Mouse (Mus musculus) hindbrain, embryonic 12.5 days (tissue): Measurements from ENCODE around the gene Ovol3. TPM values are rescaled to one million over a fixed set of nuclear protein-coding genes. Genes with fewer than 3 reads are reported as not detected.

ENCODE experiments used
- ATAC-seq: fragments of 200-750 bp; cut with Nextera tagmentation; 2 replicates; pipeline ENCODE4 v1.8.0; 2017; ENCODE audit warnings: moderate TSS enrichment; ENCODE audit not compliant: low FRiP score
- H3K27ac ChIP-seq: fragments of 300-500 bp; sonication (generic); 2 replicates; pipeline ENCODE4 v1.5.1; 2016; ENCODE audit warnings: mild to moderate bottlenecking
- H3K27me3 ChIP-seq: fragments of 300-500 bp; sonication (generic); 2 replicates; pipeline ENCODE4 v1.6.1; 2016; ENCODE audit warnings: mild to moderate bottlenecking
- H3K36me3 ChIP-seq: fragments of 300-500 bp; sonication (generic); 2 replicates; pipeline ENCODE4 v1.6.1; 2016; ENCODE audit warnings: mild to moderate bottlenecking
- H3K4me1 ChIP-seq: fragments of 300-500 bp; sonication (generic); 2 replicates; pipeline ENCODE4 v1.6.1; 2016
- H3K4me2 ChIP-seq: fragments of 300-500 bp; sonication (generic); replicated peaks from 2 replicates; pipeline ENCODE4 v1.6.1; 2016; ENCODE audit warnings: mild to moderate bottlenecking
- H3K4me3 ChIP-seq: fragments of 300-500 bp; sonication (generic); 2 replicates; pipeline ENCODE4 v1.5.1; 2016; ENCODE audit warnings: mild to moderate bottlenecking
- H3K9ac ChIP-seq: fragments of 300-500 bp; sonication (generic); 2 replicates; pipeline ENCODE4 v1.6.1; 2016; ENCODE audit warnings: mild to moderate bottlenecking, moderate library complexity
- H3K9me3 ChIP-seq: fragments of 300-500 bp; sonication (generic); replicated peaks from 2 replicates; pipeline ENCODE4 v1.6.1; 2016; ENCODE audit warnings: mild to moderate bottlenecking
- WGBS: fragments of 180-500 bp; shearing (Covaris S2); methylation state at CpG from one replicate; pipeline ENCODE4 v1.1.7; 2016; 5-methylcytosine and 5-hydroxymethylcytosine counted together
- polyA plus RNA-seq: library from polyadenylated mRNA; unstranded; fragments of >200 nt; fragmentation: Nextera tagmentation; extraction: Ambion mirVana; gene quantifications from 2 replicates; pipeline ENCODE4 v1.2.1, GENCODE M21; 2016

Ovol3 gene
- polyA plus RNA-seq, 1 experiment from 2014 or later, result not detected

GRCm38 (mm10) chr7:30199498-30200139, 35.9 kb downstream of the Ovol3 start:
- Histone ChIP-seq H3K27me3 (no peaks in the 10 kb centered on the region), H3K4me3 (no peak overlapping the region), H3K36me3 (no peaks in the 10 kb centered on the region), H3K27ac (no peak overlapping the region), H3K4me2 (no peak overlapping the region), H3K9me3 (no peaks in the 10 kb centered on the region), H3K4me1 (peaks cover 8% of the 10 kb centered on the region), H3K9ac (no peak overlapping the region)
- WGBS, result 77% methylated on average over 18 of the region's 18 CpGs
- no peak for ATAC-seq

DNA sequence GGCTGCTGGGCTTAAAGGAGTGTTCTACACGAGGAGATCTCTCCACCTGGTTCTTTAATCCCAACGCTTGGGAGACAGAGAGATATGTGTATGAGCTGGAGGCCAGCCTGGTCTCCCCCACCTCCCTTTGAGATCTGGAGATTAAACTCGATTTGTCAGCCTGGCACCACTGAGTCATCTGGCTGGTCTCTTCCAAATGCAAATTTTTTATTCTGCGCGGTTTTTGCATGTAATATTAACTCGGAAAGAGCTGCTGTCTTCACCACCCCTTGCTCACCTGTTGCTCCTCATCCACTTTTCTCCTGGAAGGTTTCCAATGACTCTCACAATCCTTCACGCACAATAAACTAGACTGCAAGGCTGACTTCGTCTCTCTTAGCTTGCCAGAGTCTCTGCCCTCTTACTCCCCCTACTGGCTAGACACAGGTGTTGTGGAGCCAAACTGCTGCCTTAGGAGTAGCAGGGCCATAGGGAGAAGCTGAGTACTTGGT, 37.0 kb downstream of the Ovol3 start, which contains the start of gene Capns1:
Gene Capns1, minus strand, starts transcription at position 331 of the 491 bp plus-strand sequence.
- Histone ChIP-seq H3K27me3 (no peaks in the 10 kb centered on the region), H3K9ac (no peak within 1 kb of the TSS), H3K27ac (peak within 1 kb of the TSS; percentile 40; the same call in 1 of the 2 replicates), H3K36me3 (no peaks in the 10 kb centered on the region), H3K4me1 (peaks cover 6% of the 10 kb centered on the region), H3K9me3 (no peaks in the 10 kb centered on the region), H3K4me3 (0 out of 2 replicates have a peak within 1 kb of the TSS, but pooled peaks have one; percentile 4), H3K4me2 (peak within 1 kb of the TSS; percentile 30)
- WGBS, result 11% methylated on average over 8 of the region's 8 CpGs
- ATAC-seq, result no peak

DNA sequence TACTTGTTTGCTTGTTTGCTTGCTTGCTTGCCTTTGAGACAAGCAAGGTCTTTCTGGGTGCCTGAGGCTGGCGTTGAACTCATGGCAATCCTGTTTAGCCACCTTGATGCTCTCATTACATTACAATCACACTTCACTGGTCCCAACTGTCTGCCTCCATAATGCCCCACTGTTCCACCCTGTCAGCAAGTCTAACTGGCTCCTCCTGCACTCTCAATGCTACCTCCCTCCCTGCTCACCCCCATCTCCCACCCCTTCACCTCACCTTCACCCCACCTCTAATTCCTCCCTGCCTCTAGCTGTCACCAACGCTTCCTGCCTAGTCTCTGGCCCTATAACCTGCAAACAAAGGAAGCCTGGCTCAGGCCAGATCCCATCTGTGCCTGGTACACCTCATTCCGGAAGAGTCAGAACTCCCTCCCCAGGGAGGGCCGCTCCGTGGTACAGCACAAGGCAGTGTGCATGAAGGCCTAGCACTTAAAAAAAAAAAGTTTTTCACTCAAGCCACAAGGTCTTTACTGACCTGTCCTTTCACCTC, 37.9 kb downstream of the Ovol3 start:
- Histone ChIP-seq H3K27me3 (no peaks in the 10 kb centered on the region), H3K4me3 (no peak overlapping the region), H3K9me3 (no peaks in the 10 kb centered on the region), H3K36me3 (no peaks in the 10 kb centered on the region), H3K4me2 (no peak overlapping the region), H3K27ac (no peak overlapping the region), H3K4me1 (peaks cover 15% of the 10 kb centered on the region), H3K9ac (no peak overlapping the region)
- WGBS, result 64% methylated on average over 5 of the region's 5 CpGs
- ATAC-seq, result no peak

- Histone ChIP-seq H3K4me2 (no peak overlapping the region), H3K9me3 (no peaks in the 10 kb centered on the region), H3K27ac (no peak overlapping the region), H3K4me3 (no peak overlapping the region), H3K9ac (no peak overlapping the region), H3K4me1 (peaks cover 13% of the 10 kb centered on the region), H3K36me3 (peaks cover 12% of the 10 kb centered on the region), H3K27me3 (no peaks in the 10 kb centered on the region)
- WGBS, result 83% methylated on average over 4 of the region's 6 CpGs
- no peak for ATAC-seq
Measured at GRCm38 (mm10) chr7:30196171-30196570, 39.4 kb downstream of the Ovol3 start.

DNA sequence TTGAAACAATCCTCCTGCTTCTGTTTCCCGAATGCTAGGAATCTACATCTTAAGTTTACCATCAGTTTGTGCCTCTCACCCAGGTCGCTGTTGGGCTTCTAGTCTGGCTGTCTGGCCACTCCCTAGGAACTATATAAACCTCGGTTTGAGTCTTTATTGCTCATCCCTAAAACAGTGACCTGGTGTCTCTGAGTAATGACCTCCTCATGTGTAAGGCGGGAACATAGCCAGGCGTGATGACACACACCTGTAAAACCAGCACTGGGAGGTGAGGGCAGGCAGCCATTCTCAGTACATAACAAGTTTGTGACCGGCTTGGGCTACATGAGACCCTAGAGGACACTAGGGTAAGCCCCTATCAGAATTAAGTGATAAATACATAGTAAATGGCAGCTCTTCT, 40.1 kb downstream of the Ovol3 start:
- H3K36me3 ChIP-seq, result peaks cover 19% of the 10 kb centered on the region
- no peak overlapping the region for H3K9ac ChIP-seq
- peaks cover 13% of the 10 kb centered on the region for H3K4me1 ChIP-seq
- ATAC-seq, result no peak
- H3K4me2 ChIP-seq, result peak overlapping the region; percentile 67
- no peak overlapping the region for H3K4me3 ChIP-seq
- H3K27me3 ChIP-seq, result no peaks in the 10 kb centered on the region
- no peaks in the 10 kb centered on the region for H3K9me3 ChIP-seq
- H3K27ac ChIP-seq, result no peak overlapping the region
- WGBS, result 71% methylated on average over 6 of the region's 6 CpGs

DNA sequence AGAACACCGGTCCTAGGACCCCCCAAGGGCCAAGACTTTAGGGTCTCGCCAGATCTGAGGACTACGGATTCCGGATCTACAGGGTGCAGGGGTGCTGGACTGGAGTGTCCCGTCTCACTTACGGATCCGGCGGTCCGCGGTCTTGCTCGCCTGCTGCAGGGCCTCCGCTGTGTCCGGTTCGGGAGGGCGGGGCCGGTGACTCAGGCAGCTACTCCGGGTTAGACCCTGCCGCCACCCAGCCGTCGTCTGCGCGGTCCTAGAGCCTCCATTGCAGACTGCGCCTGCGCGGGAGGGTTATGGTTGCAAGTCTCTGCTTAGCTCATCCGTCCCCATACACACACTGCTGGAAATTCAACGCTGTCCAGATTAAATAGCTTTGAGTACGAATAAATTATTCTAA, 40.6 kb downstream of the Ovol3 start:
- peak overlapping the region; percentile 56 for H3K27ac ChIP-seq

GRCm38 (mm10) chr7:30194101-30194831, 41.3 kb downstream of the Ovol3 start:
- Histone ChIP-seq H3K27me3 (no peaks in the 10 kb centered on the region), H3K4me3 (peak overlapping the region; percentile 53), H3K36me3 (peaks cover 26% of the 10 kb centered on the region), H3K4me2 (peak overlapping the region; percentile 67), H3K9ac (peak overlapping the region; percentile 70), H3K27ac (peak overlapping the region; percentile 56), H3K9me3 (no peaks in the 10 kb centered on the region), H3K4me1 (peaks cover 13% of the 10 kb centered on the region)
- ATAC-seq, result peak; percentile 36
- WGBS, result under 1% methylated on average over 26 of the region's 26 CpGs

More for the DNA sequence above, 40.6 kb downstream of the Ovol3 start:
- Histone ChIP-seq H3K4me2 (peak overlapping the region; percentile 67), H3K4me1 (peaks cover 13% of the 10 kb centered on the region), H3K9me3 (no peaks in the 10 kb centered on the region), H3K4me3 (peak overlapping the region; percentile 53), H3K9ac (peak overlapping the region; percentile 70), H3K27me3 (no peaks in the 10 kb centered on the region), H3K36me3 (peaks cover 24% of the 10 kb centered on the region)
- WGBS, result 1% methylated on average over 28 of the region's 28 CpGs
- peak; percentile 90 for ATAC-seq

DNA sequence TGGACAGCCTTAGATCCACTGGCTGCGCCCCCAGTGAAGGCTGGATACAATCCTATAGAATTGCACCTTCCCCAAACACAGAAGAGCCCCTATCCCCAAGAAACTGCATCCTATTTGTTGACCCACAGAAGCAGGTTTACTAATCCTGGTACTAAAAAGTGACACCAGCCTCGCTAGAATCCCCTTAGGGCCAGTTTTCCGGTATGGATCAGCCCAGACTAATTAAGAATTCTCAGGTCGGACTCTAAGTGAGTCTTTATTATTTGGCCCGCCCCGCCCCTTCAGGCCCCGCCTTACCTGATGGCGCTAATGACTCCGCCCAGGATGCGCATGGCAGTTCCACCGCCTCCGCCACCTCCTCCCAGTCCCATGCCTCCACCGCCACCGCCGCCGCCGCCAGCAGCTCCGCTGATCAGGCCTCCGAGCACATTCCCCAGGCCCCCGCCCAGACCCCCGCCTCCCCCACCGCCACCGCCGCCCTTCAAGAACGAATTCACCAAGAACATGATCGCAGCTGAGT, 41.9 kb downstream of the Ovol3 start:
- Histone ChIP-seq H3K36me3 (peaks cover 32% of the 10 kb centered on the region), H3K4me1 (peaks cover 13% of the 10 kb centered on the region), H3K9ac (peak overlapping the region; percentile 70), H3K9me3 (no peaks in the 10 kb centered on the region), H3K4me2 (peak overlapping the region; percentile 67), H3K27me3 (no peaks in the 10 kb centered on the region), H3K4me3 (peak overlapping the region; percentile 53), H3K27ac (peak overlapping the region; percentile 56)
- under 1% methylated on average over 20 of the region's 26 CpGs for WGBS
- ATAC-seq, result peak; percentile 53

DNA sequence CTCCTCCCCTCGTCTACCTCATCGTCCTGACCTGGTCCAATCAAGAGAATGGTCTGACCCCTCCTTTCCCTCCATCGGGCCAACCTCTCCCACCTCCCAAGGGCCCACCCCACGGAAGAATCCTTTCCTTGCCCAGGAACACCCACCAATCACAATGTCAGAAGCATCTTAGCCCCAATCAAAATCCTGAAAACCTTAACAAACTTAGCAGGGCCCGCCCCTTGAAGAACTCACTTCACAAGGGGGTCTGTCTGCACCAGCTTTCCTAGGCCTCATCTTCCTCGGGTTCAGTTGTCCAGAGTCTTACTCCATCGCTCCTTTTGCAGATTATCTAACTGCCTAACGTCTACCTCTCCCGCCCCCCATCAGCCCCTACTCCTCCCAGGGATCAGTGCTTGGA, 42.5 kb downstream of the Ovol3 start:
- no peak for ATAC-seq
- WGBS, result 19% methylated on average over 9 of the region's 9 CpGs
- peak overlapping the region; percentile 53 for H3K4me3 ChIP-seq
- peak overlapping the region; percentile 67 for H3K4me2 ChIP-seq
- peak overlapping the region; percentile 56; the same call in 1 of the 2 replicates for H3K27ac ChIP-seq
- H3K9me3 ChIP-seq, result no peaks in the 10 kb centered on the region
- no peaks in the 10 kb centered on the region for H3K27me3 ChIP-seq
- H3K36me3 ChIP-seq, result peaks cover 39% of the 10 kb centered on the region
- H3K4me1 ChIP-seq, result peaks cover 13% of the 10 kb centered on the region
- peak overlapping the region; percentile 70 for H3K9ac ChIP-seq

- WGBS, result 89% methylated on average over 12 of the region's 12 CpGs
- H3K4me2 ChIP-seq, result no peak overlapping the region
- peaks cover 48% of the 10 kb centered on the region for H3K36me3 ChIP-seq
- no peak overlapping the region for H3K9ac ChIP-seq
- ATAC-seq, result no peak
- H3K4me1 ChIP-seq, result peaks cover 13% of the 10 kb centered on the region
- no peak overlapping the region for H3K27ac ChIP-seq
- H3K27me3 ChIP-seq, result no peaks in the 10 kb centered on the region
- H3K9me3 ChIP-seq, result no peaks in the 10 kb centered on the region
- H3K4me3 ChIP-seq, result no peak overlapping the region
Measured at GRCm38 (mm10) chr7:30192088-30192487, 43.4 kb downstream of the Ovol3 start.

DNA sequence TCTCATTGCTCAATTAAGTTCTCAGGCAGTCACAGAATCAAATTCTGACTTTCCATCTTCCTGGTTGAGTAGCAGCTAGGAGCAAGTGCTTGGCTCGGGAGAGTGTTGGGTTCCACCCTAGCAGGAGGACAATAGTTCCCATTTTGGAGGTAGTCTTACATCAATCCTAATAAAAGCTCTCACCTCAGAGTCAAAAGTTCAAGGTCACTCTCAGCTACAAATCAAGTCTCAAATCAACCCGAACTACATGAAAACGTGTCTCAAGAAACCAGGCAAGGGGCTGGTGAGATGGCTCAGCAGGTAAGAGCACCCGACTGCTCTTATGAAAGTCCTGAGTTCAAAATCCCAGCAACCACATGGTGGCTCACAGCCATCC, 46.4 kb downstream of the Ovol3 start:
- no peaks in the 10 kb centered on the region for H3K9me3 ChIP-seq
- no peak overlapping the region for H3K4me2 ChIP-seq
- peaks cover 64% of the 10 kb centered on the region for H3K36me3 ChIP-seq
- no peak overlapping the region for H3K4me3 ChIP-seq
- no peak for ATAC-seq
- WGBS, result 87% methylated on average over 4 of the region's 4 CpGs
- peaks cover 16% of the 10 kb centered on the region for H3K4me1 ChIP-seq
- H3K27me3 ChIP-seq, result no peaks in the 10 kb centered on the region
- H3K9ac ChIP-seq, result no peak overlapping the region
- no peak overlapping the region for H3K27ac ChIP-seq
